8 mouse cellular contexts compared by ENCODE assay signal in genomic region chr9:65267742-65268515, GRCm38 (mm10). TPM values are rescaled to one million over a fixed set of nuclear protein-coding genes. Genes with fewer than 3 reads are reported as not detected.
DNase-seq lines count a peak whose midpoint lies in the region; ATAC-seq lines count a peak whose summit lies in the region.
"Had no signal": no experiment of that assay in that cellular context is flagged by ENCODE, and none has a peak within 500 bp of the region (broad histone marks: within the 10 kb centered on the region; RNA-seq: fewer than 3 reads in every experiment).

No protein-coding gene starts in this region.

- peaks cover 22% of the 10 kb centered on the region for H3K4me1 ChIP-seq in embryonic facial prominence, embryonic 13.5 days
- peaks cover 12% of the 10 kb centered on the region for H3K4me1 ChIP-seq in intestine, embryonic 16.5 days (ENCODE audit: control insufficient read depth, insufficient read depth, low read length)

- ATAC-seq in embryonic facial prominence, embryonic 13.5 days (ENCODE audit: insufficient number of reproducible peaks, insufficient read depth, low FRiP score, low TSS enrichment, low read depth) = no peak
- ATAC-seq in intestine, embryonic 16.5 days = peak; percentile 60; the same call in 1 of the 2 replicates

- DNase-seq in cerebellum, adult 8-10 months = peak; percentile 22
- peak; percentile 36 to 63 for DNase-seq in left cerebral cortex, postnatal 10 days (ENCODE audit: extremely low spot score in 1 of 2, low spot score in 2 of 2)
- peak; percentile 85 for DNase-seq in retina, postnatal 7 days (ENCODE audit: low read depth, low spot score)
- no peak for DNase-seq in T-cell, adult 2 months (ENCODE audit: low spot score)
- no peak for DNase-seq in heart, adult 18-20 months

- H3K27me3 ChIP-seq in embryonic facial prominence, embryonic 13.5 days = no peaks in the 10 kb centered on the region
- H3K27me3 ChIP-seq in intestine, embryonic 16.5 days (replicated peaks; ENCODE audit: control insufficient read depth, insufficient read depth, low read length) = no peaks in the 10 kb centered on the region

- H3K4me2 ChIP-seq in embryonic facial prominence, embryonic 13.5 days = no peak overlapping the region
- no peak overlapping the region for H3K4me2 ChIP-seq in intestine, embryonic 16.5 days (ENCODE audit: low read depth, low read length)

- H3K27ac ChIP-seq in embryonic facial prominence, embryonic 13.5 days = peak overlapping the region; percentile 71
- H3K27ac ChIP-seq in intestine, embryonic 16.5 days (ENCODE audit: low read length) = peak overlapping the region; percentile 39; the same call in 1 of the 2 replicates

- H3K4me3 ChIP-seq in embryonic facial prominence, embryonic 13.5 days = no peak overlapping the region
- H3K4me3 ChIP-seq in intestine, embryonic 16.5 days (ENCODE audit: low read length) = no peak overlapping the region

- no peaks in the 10 kb centered on the region for H3K9me3 ChIP-seq in embryonic facial prominence, embryonic 13.5 days
- no peaks in the 10 kb centered on the region for H3K9me3 ChIP-seq in intestine, embryonic 16.5 days (ENCODE audit: control insufficient read depth, low read length)

- no peaks in the 10 kb centered on the region for H3K36me3 ChIP-seq in embryonic facial prominence, embryonic 13.5 days
- no peaks in the 10 kb centered on the region for H3K36me3 ChIP-seq in intestine, embryonic 16.5 days (ENCODE audit: control insufficient read depth, insufficient read depth, low read length)

- WGBS in embryonic facial prominence, embryonic 13.5 days = 34% methylated on average over 7 of the region's 7 CpGs
- 49% methylated on average over 7 of the region's 7 CpGs for WGBS in intestine, embryonic 16.5 days

- intact Hi-C loops in left cerebral cortex, postnatal 10 days (cut with DNase I) = no loop called here

- H3K9ac ChIP-seq in embryonic facial prominence, embryonic 13.5 days = peak overlapping the region; percentile 49; the same call in 1 of the 2 replicates
- H3K9ac ChIP-seq in intestine, embryonic 16.5 days (ENCODE audit: low read depth, low read length) = no peak overlapping the region

RNA-seq across cellular contexts. Expression of gene Cilp, which starts 2.9 kb away (rescaled TPM):
- 0.74 and 1.2 TPM in 2 replicates for polyA plus RNA-seq in embryonic facial prominence, embryonic 13.5 days (2015; fragmentation: Nextera tagmentation; extraction: Ambion mirVana)
- polyA plus RNA-seq in intestine, embryonic 16.5 days (2015; fragmentation: Nextera tagmentation; extraction: Ambion mirVana) = 1.7 and 2.0 TPM in 2 replicates
- total RNA-seq in left cerebral cortex, postnatal 10 days (2021) = under 1 TPM; 0.08 to 0.09 TPM
- total RNA-seq in heart, adult 18-20 months (2021) = 1 to 10 TPM; 2.8 to 3.3 TPM
- total RNA-seq: hematopoietic stem cell, adult 5-6 weeks had no signal

RNA-seq across cellular contexts. Expression of gene Clpx, which starts 26.1 kb away (rescaled TPM):
- 56.2 TPM in 2 replicates for polyA plus RNA-seq in embryonic facial prominence, embryonic 13.5 days (2015; fragmentation: Nextera tagmentation; extraction: Ambion mirVana)
- polyA plus RNA-seq in intestine, embryonic 16.5 days (2015; fragmentation: Nextera tagmentation; extraction: Ambion mirVana) = 46.6 and 49.7 TPM in 2 replicates
- 10 to 100 TPM; 25.3 to 25.4 TPM for total RNA-seq in left cerebral cortex, postnatal 10 days (2021)
- 100 to 1,000 TPM; 117 to 125 TPM for total RNA-seq in heart, adult 18-20 months (2021)

Comparison
In these comparisons a context has a peak if more than half of its experiments do, and no peak if none do; other contexts are left out.
1. DNase-seq: peak in cerebellum, adult 8-10 months (single experiment), left cerebral cortex, postnatal 10 days (2 of 2) and retina, postnatal 7 days (single experiment); none in T-cell, adult 2 months (single experiment) and heart, adult 18-20 months (0 of 2).
2. RNA of gene Clpx, which starts 26.1 kb away (total RNA-seq): 117 to 125 TPM in heart, adult 18-20 months; 25.3 to 25.4 TPM in left cerebral cortex, postnatal 10 days; every median in the first group is over 4 times any median in the second.